Mouse (Mus musculus) splenic B cell, adult 2 months (primary cell): ENCODE measurements around the gene Orc4.
"Not testable (repeated sequence)": the region's sequence is repeated elsewhere in the genome, so short reads cannot be mapped to it uniquely, and the experiment has no call there.

Source experiments
- DNase-seq: peaks from one replicate; pipeline ENCODE4 v3.0.0-alpha.2; 2011; ENCODE audit warnings: low read depth, low spot score
- H3K27me3 ChIP-seq: 2 replicates; pipeline ENCODE4 v1.6.1; 2012; ENCODE audit warnings: mild to moderate bottlenecking, low read length, moderate library complexity, mixed read lengths; ENCODE audit not compliant: control insufficient read depth, poor library complexity, insufficient read depth, severe bottlenecking
- H3K36me3 ChIP-seq: 2 replicates; pipeline ENCODE4 v1.6.1; 2012; ENCODE audit warnings: mild to moderate bottlenecking, low read length, moderate library complexity, mixed read lengths; ENCODE audit not compliant: control insufficient read depth, poor library complexity, insufficient read depth, severe bottlenecking

Orc4 gene

DNA sequence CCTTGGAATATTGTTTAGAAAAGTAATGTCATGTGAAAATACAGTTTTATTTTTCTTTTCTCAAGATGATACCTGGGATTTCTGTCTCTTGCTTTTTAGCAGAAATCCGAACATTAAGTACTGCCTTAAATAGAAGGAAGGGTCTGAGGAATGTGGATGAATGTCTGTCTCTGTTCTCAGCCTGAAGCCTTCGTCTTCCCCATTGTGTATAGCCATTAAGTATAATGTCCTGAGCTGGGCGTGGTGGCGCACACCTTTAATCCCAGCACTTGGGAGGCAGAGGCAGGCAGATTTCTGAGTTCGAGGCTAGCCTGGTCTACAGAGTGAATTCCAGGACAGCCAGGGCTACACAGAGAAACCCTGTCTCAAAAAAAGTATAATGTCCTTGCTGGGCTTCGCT, 84.5 kb downstream of the Orc4 start:
- not testable (repeated sequence) for H3K36me3 ChIP-seq, DNase-seq, H3K27me3 ChIP-seq
